Mouse (Mus musculus) kidney, embryonic 15.5 days (tissue): ENCODE measurements around the gene Cdc42ep4. TPM values are rescaled to one million over a fixed set of nuclear protein-coding genes. Genes with fewer than 3 reads are reported as not detected.

Source experiments
- ATAC-seq: fragments of 200-750 bp; cut with Nextera tagmentation; replicated peaks from 2 replicates; pipeline ENCODE4 v1.8.0; 2017; ENCODE audit warnings: moderate TSS enrichment; ENCODE audit not compliant: low FRiP score
- H3K27ac ChIP-seq: fragments of 300-500 bp; sonication (generic); 2 replicates; pipeline ENCODE4 v1.5.1; 2015; ENCODE audit warnings: mild to moderate bottlenecking, inconsistent platforms
- H3K27me3 ChIP-seq: fragments of 300-500 bp; sonication (generic); 2 replicates; pipeline ENCODE4 v1.6.1; 2015; ENCODE audit warnings: inconsistent platforms
- H3K36me3 ChIP-seq: fragments of 300-500 bp; sonication (generic); 2 replicates; pipeline ENCODE4 v1.6.1; 2015; ENCODE audit warnings: inconsistent platforms
- H3K4me1 ChIP-seq: fragments of 300-500 bp; sonication (generic); 2 replicates; pipeline ENCODE4 v1.6.1; 2015; ENCODE audit warnings: inconsistent platforms
- H3K4me2 ChIP-seq: fragments of 300-500 bp; sonication (generic); 2 replicates; pipeline ENCODE4 v1.6.1; 2015; ENCODE audit warnings: moderate library complexity, mild to moderate bottlenecking, inconsistent platforms
- H3K4me3 ChIP-seq: fragments of 300-500 bp; sonication (generic); replicated peaks from 2 replicates; pipeline ENCODE4 v1.5.1; 2015; ENCODE audit warnings: mild to moderate bottlenecking, inconsistent platforms
- H3K9ac ChIP-seq: fragments of 300-500 bp; sonication (generic); 2 replicates; pipeline ENCODE4 v1.6.1; 2015; ENCODE audit warnings: mild to moderate bottlenecking, inconsistent platforms
- H3K9me3 ChIP-seq: fragments of 300-500 bp; sonication (generic); replicated peaks from 2 replicates; pipeline ENCODE4 v1.6.1; 2016; ENCODE audit warnings: inconsistent platforms
- WGBS: fragments of 180-500 bp; shearing (Covaris S2); methylation state at CpG from one replicate; pipeline ENCODE4 v1.1.7; 2015; ENCODE audit warnings: mixed read lengths; 5-methylcytosine and 5-hydroxymethylcytosine counted together
- polyA plus RNA-seq: library from polyadenylated mRNA; unstranded; fragments of >200 nt; fragmentation: Nextera tagmentation; extraction: Ambion mirVana; gene quantifications from 2 replicates; pipeline ENCODE4 v1.2.1, GENCODE M21; 2015

The Cdc42ep4 gene
- polyA plus RNA-seq, 1 experiment from 2014 or later = 66.7 TPM

GRCm38 (mm10) chr11:113683957-113684706 is 67.5 kb downstream of the Cdc42ep4 start, which contains the start of the genes Fam104a and D11Wsu47e:
Gene Fam104a, minus strand, starts transcription at chr11:113684155.
Gene D11Wsu47e, plus strand, starts transcription at chr11:113684412.
- H3K27ac ChIP-seq = peak within 1 kb of the TSS; percentile 98
- no peaks in the 10 kb centered on the region for H3K27me3 ChIP-seq
- H3K9me3 ChIP-seq = no peaks in the 10 kb centered on the region
- under 1% methylated on average over 73 of the region's 73 CpGs for WGBS
- H3K4me1 ChIP-seq = peaks cover 41% of the 10 kb centered on the region
- H3K36me3 ChIP-seq = peaks cover 23% of the 10 kb centered on the region
- peak within 1 kb of the TSS; percentile 96 for H3K4me3 ChIP-seq
- ATAC-seq = peak; percentile 96
- peak within 1 kb of the TSS; percentile 84 for H3K4me2 ChIP-seq
- peak within 1 kb of the TSS; percentile 94 for H3K9ac ChIP-seq

GRCm38 (mm10) chr11:113683627-113683956 is 68.1 kb downstream of the Cdc42ep4 start:
- ATAC-seq = peak; percentile 56; the same call in 1 of the 2 replicates
- H3K36me3 ChIP-seq = peaks cover 18% of the 10 kb centered on the region
- H3K4me2 ChIP-seq = peak overlapping the region; percentile 84
- H3K4me1 ChIP-seq = peaks cover 42% of the 10 kb centered on the region
- H3K4me3 ChIP-seq = peak overlapping the region; percentile 96
- no peaks in the 10 kb centered on the region for H3K27me3 ChIP-seq
- peak overlapping the region; percentile 98 for H3K27ac ChIP-seq
- no peaks in the 10 kb centered on the region for H3K9me3 ChIP-seq
- H3K9ac ChIP-seq = peak overlapping the region; percentile 94
- 0% methylated on average over 34 of the region's 38 CpGs for WGBS

GRCm38 (mm10) chr11:113682897-113683626 is 68.6 kb downstream of the Cdc42ep4 start:
- peak overlapping the region; percentile 94 for H3K9ac ChIP-seq
- peak overlapping the region; percentile 96 for H3K4me3 ChIP-seq
- WGBS = 2% methylated on average over 38 of the region's 38 CpGs
- H3K4me1 ChIP-seq = peaks cover 47% of the 10 kb centered on the region
- H3K36me3 ChIP-seq = peaks cover 12% of the 10 kb centered on the region
- peak; percentile 40 for ATAC-seq
- peak overlapping the region; percentile 98 for H3K27ac ChIP-seq
- H3K27me3 ChIP-seq = no peaks in the 10 kb centered on the region
- H3K4me2 ChIP-seq = peak overlapping the region; percentile 84
- H3K9me3 ChIP-seq = no peaks in the 10 kb centered on the region

GRCm38 (mm10) chr11:113681979-113682378 is 69.7 kb downstream of the Cdc42ep4 start:
- Histone ChIP-seq H3K9ac (no peak overlapping the region), H3K4me3 (0 out of 2 replicates have a peak overlapping the region, but pooled peaks have one; percentile 96), H3K4me2 (peak overlapping the region; percentile 84; the same call in 1 of the 2 replicates), H3K27ac (no peak overlapping the region), H3K4me1 (peaks cover 46% of the 10 kb centered on the region), H3K36me3 (peaks cover 7% of the 10 kb centered on the region), H3K27me3 (no peaks in the 10 kb centered on the region), H3K9me3 (no peaks in the 10 kb centered on the region)
- no peak for ATAC-seq

GRCm38 (mm10) chr11:113680954-113681353 is 70.7 kb downstream of the Cdc42ep4 start:
- Histone ChIP-seq H3K27ac (no peak overlapping the region), H3K9me3 (no peaks in the 10 kb centered on the region), H3K36me3 (peaks cover 12% of the 10 kb centered on the region), H3K4me1 (peaks cover 38% of the 10 kb centered on the region), H3K4me3 (no peak overlapping the region), H3K4me2 (no peak overlapping the region), H3K27me3 (no peaks in the 10 kb centered on the region), H3K9ac (no peak overlapping the region)
- WGBS = 90% methylated on average over 2 of the region's 2 CpGs
- no peak for ATAC-seq

- 79% methylated on average over 8 of the region's 8 CpGs for WGBS
- H3K9me3 ChIP-seq = no peaks in the 10 kb centered on the region
- H3K4me1 ChIP-seq = peaks cover 26% of the 10 kb centered on the region
- no peaks in the 10 kb centered on the region for H3K27me3 ChIP-seq
- no peak overlapping the region for H3K4me3 ChIP-seq
- H3K27ac ChIP-seq = no peak overlapping the region
- H3K4me2 ChIP-seq = no peak overlapping the region
- H3K9ac ChIP-seq = no peak overlapping the region
- 0 out of 2 replicates have a peak, but pooled peaks have one; percentile 7 for ATAC-seq
- peaks cover 38% of the 10 kb centered on the region for H3K36me3 ChIP-seq
Observed at GRCm38 (mm10) chr11:113678373-113678772, 73.3 kb downstream of the Cdc42ep4 start.

GRCm38 (mm10) chr11:113677378-113677777 is 74.3 kb downstream of the Cdc42ep4 start:
- 96% methylated on average over 2 of the region's 2 CpGs for WGBS
- ATAC-seq = no peak
- Histone ChIP-seq H3K36me3 (peaks cover 48% of the 10 kb centered on the region), H3K27me3 (no peaks in the 10 kb centered on the region), H3K4me3 (no peak overlapping the region), H3K4me1 (peaks cover 21% of the 10 kb centered on the region), H3K9me3 (no peaks in the 10 kb centered on the region), H3K9ac (no peak overlapping the region), H3K4me2 (no peak overlapping the region), H3K27ac (no peak overlapping the region)

Other genes starting within 250 kb of the Cdc42ep4 start
- 0.51 and 1.1 TPM in 2 replicates for gene Sstr2, start 132.5 kb downstream of the Cdc42ep4 start, polyA plus RNA-seq
- gene Cog1, start 102.7 kb downstream of the Cdc42ep4 start, polyA plus RNA-seq = 23.6 and 25.6 TPM in 2 replicates
- gene Slc39a11, start 101.8 kb downstream of the Cdc42ep4 start, polyA plus RNA-seq = 22.0 and 22.2 TPM in 2 replicates
- gene Fam104a, start 67.7 kb downstream of the Cdc42ep4 start, polyA plus RNA-seq = 44.4 and 45.3 TPM in 2 replicates
- gene D11Wsu47e, start 67.5 kb downstream of the Cdc42ep4 start, polyA plus RNA-seq = 21.3 and 22.0 TPM in 2 replicates
- 0.74 and 1.2 TPM in 2 replicates for gene Cpsf4l, start 41.9 kb downstream of the Cdc42ep4 start, polyA plus RNA-seq